Mouse (Mus musculus): ENCODE data around the gene Gm43518. TPM values are rescaled to one million over a fixed set of nuclear protein-coding genes. Genes with fewer than 3 reads are reported as not detected.

The Gm43518 gene
- polyA plus RNA-seq, 1 experiment = not detected

GRCm38 (mm10) chr5:123907631-123907977, 19.6 kb upstream of the Gm43518 start:
- WGBS = under 1% methylated on average over 10 of the region's 10 CpGs
- Histone ChIP-seq H3K4me1 (ENCODE audit: control insufficient read depth, insufficient read depth, low read length) (no peaks in the 10 kb centered on the region; the same call in 1 of the 2 replicates), H3K27ac (ENCODE audit: control insufficient read depth, insufficient read depth, low read depth, low read length, poor library complexity) (peak overlapping the region; percentile 80), H3K4me3 (replicated peaks; ENCODE audit: control insufficient read depth, low read depth, low read length) (peak overlapping the region; percentile 76)
- TF ChIP-seq CTCF (IDR thresholded peaks at IDR 0.05; ENCODE audit: control insufficient read depth, insufficient read depth, low read length) (no peak), POLR2A (IDR thresholded peaks at IDR 0.05; ENCODE audit: borderline replicate concordance, control insufficient read depth, low read depth, low read length) (no peak)

- 30% methylated on average over 3 of the region's 3 CpGs for WGBS
- no peak overlapping the region for H3K27ac ChIP-seq (ENCODE audit: control insufficient read depth, insufficient read depth, low read depth, low read length, poor library complexity)
- no peak for TF ChIP-seq CTCF (IDR thresholded peaks at IDR 0.05; ENCODE audit: control insufficient read depth, insufficient read depth, low read length)
- TF ChIP-seq POLR2A (IDR thresholded peaks at IDR 0.05; ENCODE audit: borderline replicate concordance, control insufficient read depth, low read depth, low read length) = no peak
- H3K4me3 ChIP-seq (replicated peaks; ENCODE audit: control insufficient read depth, low read depth, low read length) = no peak overlapping the region
- no peaks in the 10 kb centered on the region for H3K4me1 ChIP-seq (ENCODE audit: control insufficient read depth, insufficient read depth, low read length)
Measured at GRCm38 (mm10) chr5:123914852-123915251, 12.4 kb upstream of the Gm43518 start.

GRCm38 (mm10) chr5:123922112-123922511, 5.1 kb upstream of the Gm43518 start:
- H3K4me1 ChIP-seq (ENCODE audit: control insufficient read depth, insufficient read depth, low read length) = no peaks in the 10 kb centered on the region
- no peak overlapping the region for H3K4me3 ChIP-seq (replicated peaks; ENCODE audit: control insufficient read depth, low read depth, low read length)
- no peak for TF ChIP-seq POLR2A (IDR thresholded peaks at IDR 0.05; ENCODE audit: borderline replicate concordance, control insufficient read depth, low read depth, low read length)
- no peak for TF ChIP-seq CTCF (IDR thresholded peaks at IDR 0.05; ENCODE audit: control insufficient read depth, insufficient read depth, low read length)
- no peak overlapping the region for H3K27ac ChIP-seq (ENCODE audit: control insufficient read depth, insufficient read depth, low read depth, low read length, poor library complexity)
- 87% methylated on average over 6 of the region's 6 CpGs for WGBS

GRCm38 (mm10) chr5:123930508-123930989, 3.3 kb downstream of the Gm43518 start, which contains the start of gene Ccdc62:
Gene Ccdc62, plus strand, starts transcription at chr5:123930679.
- H3K4me1 ChIP-seq (ENCODE audit: control insufficient read depth, insufficient read depth, low read length) = peaks cover 1% of the 10 kb centered on the region; the same call in 1 of the 2 replicates
- peak within 1 kb of the TSS; percentile 93 for H3K27ac ChIP-seq (ENCODE audit: control insufficient read depth, insufficient read depth, low read depth, low read length, poor library complexity)
- under 1% methylated on average over 56 of the region's 56 CpGs for WGBS
- peak within 1 kb of the TSS; percentile 75 for H3K4me3 ChIP-seq (replicated peaks; ENCODE audit: control insufficient read depth, low read depth, low read length)
- TF ChIP-seq CTCF (IDR thresholded peaks at IDR 0.05; ENCODE audit: control insufficient read depth, insufficient read depth, low read length) (0 out of 2 replicates have a peak, but pooled peaks have one; percentile 10), POLR2A (IDR thresholded peaks at IDR 0.05; ENCODE audit: borderline replicate concordance, control insufficient read depth, low read depth, low read length) (peak; percentile 97)

- 34% methylated on average over 13 of the region's 13 CpGs for WGBS
- Histone ChIP-seq H3K27ac (ENCODE audit: control insufficient read depth, insufficient read depth, low read depth, low read length, poor library complexity) (no peak overlapping the region), H3K4me3 (replicated peaks; ENCODE audit: control insufficient read depth, low read depth, low read length) (peak overlapping the region; percentile 75), H3K4me1 (ENCODE audit: control insufficient read depth, insufficient read depth, low read length) (peaks cover 1% of the 10 kb centered on the region; the same call in 1 of the 2 replicates)
- TF ChIP-seq POLR2A (IDR thresholded peaks at IDR 0.05; ENCODE audit: borderline replicate concordance, control insufficient read depth, low read depth, low read length) = no peak
- no peak for TF ChIP-seq CTCF (IDR thresholded peaks at IDR 0.05; ENCODE audit: control insufficient read depth, insufficient read depth, low read length)
Measured at GRCm38 (mm10) chr5:123931131-123931530, 3.9 kb downstream of the Gm43518 start.

GRCm38 (mm10) chr5:123932927-123933326, 5.7 kb downstream of the Gm43518 start:
- TF ChIP-seq CTCF (IDR thresholded peaks at IDR 0.05; ENCODE audit: control insufficient read depth, insufficient read depth, low read length) (no peak), POLR2A (IDR thresholded peaks at IDR 0.05; ENCODE audit: borderline replicate concordance, control insufficient read depth, low read depth, low read length) (no peak)
- H3K27ac ChIP-seq (ENCODE audit: control insufficient read depth, insufficient read depth, low read depth, low read length, poor library complexity) = no peak overlapping the region
- H3K4me1 ChIP-seq (ENCODE audit: control insufficient read depth, insufficient read depth, low read length) = peaks cover 1% of the 10 kb centered on the region; the same call in 1 of the 2 replicates
- H3K4me3 ChIP-seq (replicated peaks; ENCODE audit: control insufficient read depth, low read depth, low read length) = no peak overlapping the region

GRCm38 (mm10) chr5:123933556-123933955, 6.3 kb downstream of the Gm43518 start:
- H3K27ac ChIP-seq (ENCODE audit: control insufficient read depth, insufficient read depth, low read depth, low read length, poor library complexity) = no peak overlapping the region
- TF ChIP-seq POLR2A (IDR thresholded peaks at IDR 0.05; ENCODE audit: borderline replicate concordance, control insufficient read depth, low read depth, low read length) (no peak), CTCF (IDR thresholded peaks at IDR 0.05; ENCODE audit: control insufficient read depth, insufficient read depth, low read length) (no peak)
- H3K4me1 ChIP-seq (ENCODE audit: control insufficient read depth, insufficient read depth, low read length) = peaks cover 1% of the 10 kb centered on the region; the same call in 1 of the 2 replicates
- WGBS = 83% methylated on average over 12 of the region's 12 CpGs
- H3K4me3 ChIP-seq (replicated peaks; ENCODE audit: control insufficient read depth, low read depth, low read length) = no peak overlapping the region

GRCm38 (mm10) chr5:123933957-123934591, 6.9 kb downstream of the Gm43518 start:
- Histone ChIP-seq H3K4me1 (ENCODE audit: control insufficient read depth, insufficient read depth, low read length) (peaks cover 4% of the 10 kb centered on the region; the same call in 1 of the 2 replicates), H3K4me3 (replicated peaks; ENCODE audit: control insufficient read depth, low read depth, low read length) (no peak overlapping the region), H3K27ac (ENCODE audit: control insufficient read depth, insufficient read depth, low read depth, low read length, poor library complexity) (no peak overlapping the region)
- WGBS = 71% methylated on average over 18 of the region's 18 CpGs
- TF ChIP-seq CTCF (IDR thresholded peaks at IDR 0.05; ENCODE audit: control insufficient read depth, insufficient read depth, low read length) (peak; percentile 37; the same call in 1 of the 2 replicates), POLR2A (IDR thresholded peaks at IDR 0.05; ENCODE audit: borderline replicate concordance, control insufficient read depth, low read depth, low read length) (no peak)
